Mouse (Mus musculus): ENCODE results near the gene Tmem203.

The Tmem203 gene

DNA sequence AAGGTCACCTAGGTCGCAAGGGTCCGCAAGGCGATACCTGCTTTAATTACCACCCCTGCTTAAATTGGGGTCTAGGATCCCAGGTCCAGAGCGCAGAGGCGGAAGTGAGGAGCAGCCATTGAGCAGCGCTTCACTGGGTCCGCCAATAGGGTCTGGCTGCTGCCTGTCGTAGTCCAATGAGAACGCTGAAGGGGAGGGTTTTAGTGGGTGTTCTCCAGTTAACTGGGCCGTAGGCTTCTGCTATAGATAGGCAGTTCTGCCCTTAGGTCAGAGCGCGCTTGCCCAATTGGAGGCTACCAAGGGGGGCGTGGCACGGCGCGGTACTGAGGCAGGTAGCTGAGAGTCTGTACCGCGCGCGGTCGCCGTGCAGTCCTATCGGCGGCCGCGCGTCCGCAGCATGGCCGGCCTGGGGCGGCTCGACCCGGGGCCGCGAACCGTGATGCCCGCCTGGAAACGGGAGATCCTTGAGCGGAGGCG lies 7.1 kb downstream of the Tmem203 start, which contains the start of gene Tprn:
Tprn (plus strand) TSS at position 328 of the 477 bp plus-strand sequence.
- ATAC-seq (ENCODE audit: insufficient number of reproducible peaks, low FRiP score, low TSS enrichment) = peak; percentile 88

DNA sequence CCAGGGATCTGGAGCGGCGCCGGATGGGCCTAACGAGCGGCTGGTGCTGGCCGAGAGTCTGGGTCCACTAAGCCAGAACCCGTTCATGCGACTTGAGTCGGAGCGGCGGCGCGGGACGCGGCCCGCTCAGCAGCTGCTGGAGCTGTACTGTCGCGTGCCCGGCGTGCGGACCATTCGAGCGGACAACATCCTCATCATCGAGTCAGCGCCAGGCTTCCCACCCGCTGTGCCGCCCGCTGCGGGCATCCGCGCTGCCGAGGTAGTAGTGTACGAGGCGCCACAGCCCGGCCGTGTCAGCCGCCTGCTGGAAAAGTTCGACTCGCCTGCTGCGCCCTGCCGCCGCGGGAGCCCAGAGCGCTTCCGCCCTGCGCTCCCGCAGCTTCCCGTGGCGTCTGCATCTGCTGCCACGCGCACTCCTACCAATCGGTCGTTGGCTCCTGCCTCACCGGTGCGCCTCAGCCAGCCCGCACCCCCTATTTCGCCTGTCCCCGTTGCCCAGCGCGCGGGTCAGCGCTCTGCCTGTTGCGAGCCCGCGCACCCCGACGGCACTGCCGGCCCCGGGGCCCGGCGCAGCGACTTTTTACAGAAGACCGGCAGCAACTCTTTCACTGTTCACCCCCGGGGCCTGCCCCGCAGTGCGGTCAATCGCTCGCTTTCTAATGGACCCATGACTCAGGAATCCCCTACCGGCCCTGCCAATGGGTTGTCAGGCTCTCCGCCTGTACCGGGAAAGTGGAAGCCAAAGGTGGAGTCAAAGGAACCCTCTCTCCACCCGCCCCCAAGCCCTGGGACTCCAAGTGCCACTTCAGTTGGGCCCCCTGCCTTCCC lies 7.8 kb downstream of the Tmem203 start:
- no peak for ATAC-seq (ENCODE audit: insufficient number of reproducible peaks, low FRiP score, low TSS enrichment)

DNA sequence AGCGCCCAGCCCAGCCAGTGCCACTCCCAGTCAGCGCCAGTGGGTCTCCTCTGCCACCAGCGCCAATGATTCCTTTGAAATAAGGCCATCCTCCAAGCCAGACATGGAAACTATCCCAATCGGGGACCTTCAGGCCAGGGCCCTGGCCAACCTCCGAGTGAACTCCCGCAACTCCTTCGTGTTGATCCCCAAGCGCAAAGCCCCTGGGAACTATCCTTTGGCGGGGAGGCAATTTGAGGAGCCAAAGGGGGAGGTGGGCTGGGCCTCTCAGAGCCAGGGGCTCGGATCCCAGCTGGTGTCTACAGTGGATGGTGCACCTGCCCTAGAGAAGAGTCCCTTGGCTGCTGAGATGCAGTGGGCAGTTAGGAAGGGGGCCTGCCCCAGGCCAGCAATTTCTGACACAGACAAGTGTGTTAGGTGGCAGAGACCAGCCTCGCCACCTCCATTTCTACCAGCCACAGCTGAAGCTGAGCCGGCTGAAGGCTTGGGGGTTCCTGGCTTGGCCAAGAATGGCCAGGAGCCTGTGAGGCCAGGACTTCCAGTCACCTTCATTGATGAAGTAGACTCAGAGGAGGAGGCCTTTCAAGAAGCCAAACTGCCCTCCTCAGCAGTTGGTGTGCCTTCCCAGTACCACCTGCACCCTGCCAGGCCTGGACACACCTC lies 8.5 kb downstream of the Tmem203 start:
- ATAC-seq (ENCODE audit: insufficient number of reproducible peaks, low FRiP score, low TSS enrichment) = no peak

DNA sequence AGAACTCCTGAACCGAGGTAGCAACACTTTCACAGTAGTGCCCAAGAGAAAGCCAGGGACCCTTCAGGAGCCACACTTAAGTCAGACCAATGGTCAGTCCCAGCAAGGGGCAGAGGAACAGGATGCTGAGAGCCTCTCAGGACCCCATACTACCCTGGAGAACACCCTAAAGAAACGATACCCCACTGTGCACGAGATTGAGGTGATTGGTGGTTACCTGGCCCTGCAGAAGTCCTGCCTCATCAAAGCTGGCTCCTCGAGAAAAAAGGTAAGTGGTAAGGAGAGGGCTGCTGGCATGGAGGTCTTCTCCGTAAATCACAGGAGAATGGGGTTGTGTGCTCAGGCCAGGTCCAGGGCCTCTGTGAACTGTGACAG lies 9.0 kb downstream of the Tmem203 start:
- ATAC-seq (ENCODE audit: insufficient number of reproducible peaks, low FRiP score, low TSS enrichment) = no peak

DNA sequence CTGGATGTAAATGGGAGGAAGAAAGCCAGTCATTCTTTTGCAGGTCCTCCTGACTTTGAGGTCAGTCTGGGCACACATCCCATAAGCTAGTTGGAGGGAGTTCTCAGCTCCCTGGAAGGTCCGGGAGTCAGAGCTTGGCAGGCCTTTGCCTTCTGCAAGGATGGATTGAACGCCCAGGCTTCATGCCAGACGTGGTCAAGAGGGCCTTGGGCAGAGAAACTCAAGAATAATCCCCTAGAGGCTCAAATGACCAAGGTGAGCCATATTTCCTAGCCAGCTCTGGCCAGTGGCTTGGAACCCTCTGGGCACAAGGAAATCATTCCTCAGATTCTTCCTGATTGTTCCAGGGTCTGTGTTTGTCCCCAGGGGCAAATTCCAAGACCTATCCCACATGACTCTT lies 9.6 kb downstream of the Tmem203 start:
- ATAC-seq (ENCODE audit: insufficient number of reproducible peaks, low FRiP score, low TSS enrichment) = no peak

DNA sequence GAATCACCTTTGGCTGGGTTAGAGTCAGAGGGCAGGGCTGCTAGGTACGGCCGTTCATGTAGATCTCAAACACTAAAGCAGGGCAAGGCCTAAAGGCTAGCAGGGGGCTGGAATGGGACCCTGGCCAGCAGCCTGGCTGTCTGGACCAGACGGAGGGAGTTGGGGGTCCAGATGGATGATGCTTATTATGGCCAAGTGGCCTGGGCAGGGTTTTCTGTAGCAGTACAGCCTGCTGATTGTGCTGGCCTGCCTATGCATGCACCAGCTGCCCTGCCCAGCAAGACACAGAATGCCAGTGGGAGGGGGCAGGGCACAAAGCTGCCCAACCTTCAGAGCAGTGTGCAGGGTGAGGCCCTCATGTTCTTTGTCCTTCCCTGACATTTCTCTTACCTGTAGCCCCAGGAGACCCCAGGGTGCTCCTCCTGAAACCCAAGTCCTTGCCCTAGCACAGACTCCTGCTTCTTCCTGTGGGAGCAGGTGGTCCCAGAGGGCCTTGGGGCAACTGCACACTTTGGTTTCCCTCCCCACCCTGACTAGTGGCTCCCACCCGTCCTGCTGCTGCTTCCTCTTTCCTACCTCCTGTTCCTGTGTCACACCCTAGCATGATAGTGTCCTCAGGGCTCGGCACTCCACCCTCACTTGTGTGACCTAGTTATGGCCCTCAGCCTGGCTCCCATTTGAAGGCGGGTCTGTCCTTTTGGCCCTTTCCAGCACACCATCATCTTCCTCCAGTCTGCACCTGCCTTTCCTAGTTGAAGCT lies 10.8 kb downstream of the Tmem203 start:
- peak; percentile 65 for ATAC-seq (ENCODE audit: insufficient number of reproducible peaks, low FRiP score, low TSS enrichment)

DNA sequence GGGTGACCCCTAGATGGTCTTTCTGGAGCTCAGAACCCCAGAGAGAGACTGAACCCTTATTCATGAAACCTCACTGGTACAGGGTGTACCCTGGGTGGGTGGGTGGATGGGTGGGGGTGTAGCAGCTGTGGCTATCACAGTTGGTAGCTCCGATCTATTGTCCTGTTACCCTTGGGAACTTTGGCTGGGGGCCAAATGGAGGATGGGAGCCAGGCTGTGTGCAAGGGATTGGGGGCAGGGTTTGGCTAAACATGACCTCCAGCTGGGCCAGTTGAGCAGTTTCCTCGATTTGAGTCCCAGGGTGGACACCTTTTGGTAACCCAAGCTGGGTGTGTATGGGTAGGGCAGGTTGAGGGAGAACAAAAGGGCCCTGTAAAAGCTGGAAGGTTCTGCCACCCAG lies 11.5 kb downstream of the Tmem203 start:
- no peak for ATAC-seq (ENCODE audit: insufficient number of reproducible peaks, low FRiP score, low TSS enrichment)

DNA sequence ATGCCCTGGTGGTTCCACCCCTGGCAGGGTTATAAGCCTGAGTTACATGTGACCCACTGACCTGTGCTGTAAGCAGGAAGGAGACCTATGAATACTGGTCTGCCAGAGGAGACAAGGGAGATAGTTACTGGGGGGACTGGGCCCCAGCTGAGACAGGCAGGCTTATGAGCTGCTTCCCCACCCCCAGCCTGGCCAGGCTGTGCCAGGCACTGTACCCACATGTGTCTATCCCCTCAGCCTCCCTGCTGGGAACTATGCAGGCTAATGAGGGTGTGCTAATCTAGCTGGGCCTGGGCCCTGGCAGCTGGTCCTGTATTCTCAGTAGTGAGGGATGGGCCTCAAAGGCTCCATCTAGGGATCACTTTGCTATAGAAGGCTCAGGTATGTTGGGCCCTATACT lies 12.0 kb downstream of the Tmem203 start:
- no peak for ATAC-seq (ENCODE audit: insufficient number of reproducible peaks, low FRiP score, low TSS enrichment)

DNA sequence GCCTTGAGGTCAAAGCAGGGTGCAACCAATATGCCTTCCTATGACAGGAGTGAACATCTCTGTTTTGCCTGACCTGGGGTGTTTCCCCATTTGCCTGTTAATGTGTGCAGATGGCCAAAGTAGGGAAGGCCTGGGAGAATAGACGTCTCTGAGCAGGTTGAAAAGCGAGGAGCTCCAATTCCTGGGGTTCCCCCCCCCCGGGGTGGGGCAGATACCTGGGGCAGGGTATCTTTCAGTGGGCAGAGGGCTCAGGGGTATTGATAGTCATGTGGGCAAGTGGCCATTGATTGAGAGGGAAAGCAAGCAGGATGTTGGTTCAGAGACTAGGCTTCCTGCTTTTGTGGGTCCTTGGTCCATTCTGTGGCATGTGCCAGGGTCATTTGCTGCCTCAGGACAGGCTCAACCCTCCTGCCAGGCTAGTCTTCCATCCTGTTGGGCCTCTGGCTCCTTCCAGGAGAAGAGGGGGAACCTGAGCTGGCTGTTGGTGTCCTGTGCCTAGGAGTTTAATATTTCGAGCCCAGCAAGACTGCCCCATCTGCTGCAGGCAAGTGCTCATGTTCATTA lies 12.6 kb downstream of the Tmem203 start:
- no peak for ATAC-seq (ENCODE audit: insufficient number of reproducible peaks, low FRiP score, low TSS enrichment)

DNA sequence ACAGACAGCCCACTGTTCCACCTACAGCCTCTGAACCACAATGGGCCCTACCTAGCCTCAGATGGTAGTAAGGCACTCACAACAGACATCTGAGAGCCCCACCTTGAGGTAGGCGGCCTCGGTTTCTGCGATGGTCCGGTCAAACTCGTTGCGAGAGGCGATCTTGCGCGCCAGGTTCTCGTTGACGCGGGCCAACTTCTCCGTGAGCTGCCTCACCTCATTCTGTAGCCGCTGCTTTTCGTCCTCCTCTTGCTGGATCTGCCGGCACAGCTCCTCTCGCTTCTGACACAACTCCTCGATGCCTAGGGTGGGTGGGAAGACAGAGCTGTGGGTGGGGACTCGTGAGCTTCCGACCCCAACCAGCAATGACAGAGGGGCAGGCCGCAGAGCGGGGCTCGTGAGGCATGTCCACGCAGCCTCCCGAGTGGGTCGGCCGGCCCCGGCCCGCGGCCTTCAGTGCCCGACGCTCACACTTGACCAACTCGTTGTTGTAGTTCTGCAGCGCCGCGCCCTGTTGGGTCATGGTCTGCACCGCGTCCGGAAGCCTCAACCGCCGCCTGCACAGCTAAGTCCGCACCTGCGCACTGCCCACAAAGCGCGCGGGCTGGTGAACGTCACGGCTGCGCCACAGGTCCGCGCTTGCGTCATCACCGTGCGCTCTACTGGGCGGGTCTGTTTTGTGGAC lies 16.7 kb downstream of the Tmem203 start, which contains the start of the genes Ssna1 and Anapc2:
Ssna1 (minus strand) TSS at position 612 of the 685 bp plus-strand sequence.
Anapc2 (plus strand) TSS at position 652 of the 685 bp plus-strand sequence.
- ATAC-seq (ENCODE audit: insufficient number of reproducible peaks, low FRiP score, low TSS enrichment) = peak; percentile 75

DNA sequence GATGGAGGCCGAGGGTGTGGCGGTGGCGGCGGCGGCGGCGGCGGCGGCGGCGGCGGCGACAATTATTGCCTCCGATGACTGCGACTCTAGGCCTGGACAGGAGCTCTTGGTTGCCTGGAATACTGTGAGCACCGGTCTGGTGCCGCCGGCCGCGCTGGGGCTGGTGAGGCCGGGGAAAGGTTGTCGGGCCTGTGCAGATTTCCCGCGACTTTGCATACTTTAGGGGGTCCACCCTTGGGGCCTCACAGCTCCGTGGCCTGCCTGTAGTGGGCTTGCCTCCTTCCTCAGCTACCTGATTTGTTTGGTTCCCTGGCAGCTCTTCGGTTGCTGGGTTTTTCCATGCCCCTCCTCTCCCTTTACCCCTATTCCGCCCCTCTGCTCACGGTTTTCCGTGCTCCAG lies 17.3 kb downstream of the Tmem203 start:
- peak; percentile 19; the same call in 1 of the 2 replicates for ATAC-seq (ENCODE audit: insufficient number of reproducible peaks, low FRiP score, low TSS enrichment)

DNA sequence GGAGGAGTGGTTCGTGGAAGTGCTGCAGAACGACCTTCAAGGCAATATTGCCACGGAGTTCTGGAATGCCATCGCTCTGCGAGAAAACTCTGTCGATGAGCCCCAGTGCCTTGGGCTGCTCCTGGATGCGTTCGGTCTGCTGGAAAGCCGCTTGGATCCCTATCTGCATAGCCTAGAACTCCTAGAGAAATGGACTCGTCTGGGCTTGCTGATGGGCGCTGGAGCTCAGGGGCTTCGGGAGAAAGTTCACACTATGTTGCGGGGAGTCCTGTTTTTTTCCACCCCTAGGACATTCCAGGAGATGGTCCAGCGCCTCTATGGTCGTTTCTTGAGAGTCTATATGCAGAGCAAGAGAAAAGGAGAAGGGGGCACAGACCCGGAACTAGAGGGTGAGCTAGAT lies 17.8 kb downstream of the Tmem203 start:
- ATAC-seq (ENCODE audit: insufficient number of reproducible peaks, low FRiP score, low TSS enrichment) = no peak

DNA sequence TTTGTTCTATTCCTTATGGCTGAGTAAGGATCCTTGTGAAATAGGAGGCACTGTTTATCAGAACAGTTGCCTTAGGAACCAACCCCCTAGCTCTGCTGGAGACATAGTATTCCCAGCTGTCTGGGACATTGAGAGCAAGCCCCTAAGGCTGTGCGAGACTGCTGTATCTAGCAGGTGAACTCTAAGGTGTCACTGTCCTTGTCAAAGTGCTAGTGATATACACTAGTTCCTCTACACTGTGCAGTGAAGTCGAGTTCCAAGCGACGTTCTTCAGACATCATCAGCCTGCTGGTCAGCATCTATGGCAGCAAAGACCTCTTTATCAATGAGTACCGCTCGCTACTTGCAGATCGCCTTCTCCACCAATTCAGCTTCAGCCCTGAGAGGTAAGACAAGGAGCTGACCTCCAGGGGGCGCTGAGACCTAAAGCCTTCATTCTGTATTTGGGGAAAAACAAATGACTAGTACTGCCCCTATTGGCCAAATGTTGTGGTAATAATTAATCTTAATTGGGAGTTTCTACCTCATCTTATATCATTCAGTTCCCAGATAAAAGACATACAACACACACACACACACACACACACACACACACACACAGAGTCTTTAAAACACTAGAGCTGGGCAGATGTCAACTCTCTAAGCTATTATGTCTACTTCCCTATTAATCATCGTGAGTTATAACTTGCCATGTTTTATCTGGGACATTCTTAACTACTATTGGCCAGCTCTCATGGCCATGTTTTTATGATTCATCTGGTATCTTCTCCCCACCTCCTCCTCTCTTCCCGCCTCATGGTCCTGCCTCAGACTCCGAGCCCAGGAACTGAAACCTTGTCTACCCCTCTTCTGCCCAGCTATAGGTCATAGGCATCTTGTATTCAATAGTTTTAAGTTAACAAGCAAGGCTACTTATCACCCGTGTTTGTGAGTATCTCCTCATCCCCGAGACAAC lies 24.0 kb downstream of the Tmem203 start:
- ATAC-seq (ENCODE audit: insufficient number of reproducible peaks, low FRiP score, low TSS enrichment) = 0 out of 2 replicates have a peak, but pooled peaks have one; percentile 61

DNA sequence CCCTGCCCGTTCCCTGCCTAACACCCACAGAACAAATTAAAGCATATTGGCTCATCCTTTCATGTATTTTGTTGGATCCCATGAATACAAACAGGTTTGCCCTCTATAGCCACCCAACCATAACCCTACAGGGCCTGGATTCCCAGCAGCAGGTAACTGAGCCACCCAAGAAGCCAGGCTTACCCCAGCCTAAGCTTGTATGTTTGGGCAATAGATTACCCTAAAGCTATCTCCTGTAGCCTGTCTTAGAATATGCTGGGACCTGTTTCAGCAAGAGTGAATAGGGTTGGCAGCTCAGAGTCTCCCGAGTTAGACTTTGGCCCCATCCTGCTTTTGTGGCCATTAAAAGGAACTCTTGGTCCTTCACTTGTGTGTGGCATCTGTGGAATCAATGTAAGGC lies 30.3 kb downstream of the Tmem203 start:
- no peak for ATAC-seq (ENCODE audit: insufficient number of reproducible peaks, low FRiP score, low TSS enrichment)

DNA sequence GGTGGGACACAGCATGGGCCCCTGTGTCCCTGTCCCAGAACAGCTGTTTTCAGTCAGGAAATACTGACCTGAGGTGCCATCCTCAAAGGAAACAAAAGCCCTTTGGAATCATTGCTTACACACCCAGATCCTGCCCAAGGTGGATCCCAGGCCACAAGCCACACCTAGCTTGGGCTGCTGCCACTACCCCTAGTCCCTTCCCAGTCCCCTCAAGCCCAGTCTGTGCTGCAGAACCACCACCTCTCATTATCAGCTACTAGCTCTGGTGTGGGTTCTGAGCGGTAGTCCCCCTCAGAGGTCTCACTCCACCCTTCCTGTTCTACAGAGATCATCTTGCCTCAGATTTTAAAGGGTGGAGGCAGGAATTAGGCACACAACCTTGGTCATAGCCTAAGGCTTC lies 31.1 kb downstream of the Tmem203 start:
- no peak for ATAC-seq (ENCODE audit: insufficient number of reproducible peaks, low FRiP score, low TSS enrichment)

DNA sequence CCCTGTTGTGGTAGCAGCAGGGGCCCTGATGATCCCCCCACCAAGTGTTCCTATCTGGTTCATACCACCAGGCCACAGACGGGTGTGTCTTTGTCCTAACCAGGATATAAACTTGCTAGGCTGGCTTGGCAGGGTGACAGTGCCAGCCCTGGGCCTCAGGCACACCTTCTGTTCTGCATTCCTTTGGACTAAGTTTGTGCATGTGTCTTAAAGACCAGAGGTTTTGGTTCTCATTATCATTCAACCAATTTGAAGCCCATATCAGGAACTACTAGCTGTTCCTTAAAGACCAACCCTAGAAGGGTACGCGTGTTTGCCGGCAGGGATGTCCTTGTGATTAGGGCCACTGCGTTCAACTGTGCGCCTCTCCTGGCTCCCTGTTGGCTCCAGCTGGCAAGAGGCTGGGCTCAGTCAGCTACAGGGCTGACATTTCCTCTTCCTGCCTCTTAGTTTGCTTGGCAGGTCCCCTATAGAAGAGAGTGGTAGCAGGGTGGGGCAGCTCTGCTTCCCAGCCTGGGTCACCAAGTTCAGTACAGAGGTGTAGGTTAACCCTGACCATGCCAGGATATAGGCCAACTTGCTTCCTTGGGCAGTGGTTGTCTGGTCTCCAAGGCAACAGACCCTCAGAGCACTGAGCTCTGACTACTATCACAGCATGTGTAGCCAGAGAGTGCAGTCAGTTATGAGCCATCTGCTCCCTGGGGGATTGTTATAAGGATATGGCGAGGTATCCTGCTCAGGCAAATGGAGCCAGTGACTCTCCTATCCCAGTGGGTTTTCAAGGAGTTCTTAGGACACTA lies 31.8 kb downstream of the Tmem203 start:
- ATAC-seq (ENCODE audit: insufficient number of reproducible peaks, low FRiP score, low TSS enrichment) = no peak

DNA sequence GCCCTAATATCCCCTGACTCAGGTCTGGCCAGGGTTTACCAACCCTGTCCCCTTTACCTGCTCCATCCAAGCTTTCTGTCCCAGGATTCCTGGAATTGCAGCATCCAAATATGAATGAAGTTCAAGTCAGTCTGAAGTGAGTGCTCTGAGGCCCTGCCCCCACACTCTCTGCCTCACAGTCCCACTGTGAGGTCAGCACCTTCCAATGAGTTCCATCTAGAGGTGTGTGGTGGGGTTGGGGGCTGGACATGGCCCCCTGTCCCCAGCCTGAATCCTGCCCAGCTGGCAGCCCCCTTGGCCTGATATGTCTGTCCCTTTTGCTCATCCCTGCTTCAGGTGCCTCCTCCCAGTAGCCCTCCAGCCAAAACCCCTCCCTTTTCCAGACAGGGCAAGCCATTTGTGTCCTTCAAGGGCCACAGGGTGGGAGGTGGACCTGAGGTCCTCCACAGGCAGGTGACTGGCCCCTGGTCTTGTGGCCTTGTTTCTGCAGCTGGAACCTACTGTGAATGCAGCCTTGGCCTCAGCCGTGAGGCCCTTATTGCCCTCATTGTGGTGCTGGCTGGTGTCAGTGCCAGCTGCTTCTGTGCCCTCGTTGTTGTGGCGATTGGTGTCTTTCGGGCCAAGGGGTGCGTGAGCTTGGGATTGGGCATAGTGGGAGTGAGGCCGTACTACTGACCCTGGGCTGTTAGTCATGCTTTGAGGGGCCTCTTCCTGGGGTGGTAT lies 32.8 kb downstream of the Tmem203 start, which contains the start of gene Tmem210:
Tmem210 (plus strand) TSS at position 219 of the 723 bp plus-strand sequence.
- ATAC-seq (ENCODE audit: insufficient number of reproducible peaks, low FRiP score, low TSS enrichment) = no peak
